Mouse (Mus musculus): ENCODE results near the gene Rab24.

DNA sequence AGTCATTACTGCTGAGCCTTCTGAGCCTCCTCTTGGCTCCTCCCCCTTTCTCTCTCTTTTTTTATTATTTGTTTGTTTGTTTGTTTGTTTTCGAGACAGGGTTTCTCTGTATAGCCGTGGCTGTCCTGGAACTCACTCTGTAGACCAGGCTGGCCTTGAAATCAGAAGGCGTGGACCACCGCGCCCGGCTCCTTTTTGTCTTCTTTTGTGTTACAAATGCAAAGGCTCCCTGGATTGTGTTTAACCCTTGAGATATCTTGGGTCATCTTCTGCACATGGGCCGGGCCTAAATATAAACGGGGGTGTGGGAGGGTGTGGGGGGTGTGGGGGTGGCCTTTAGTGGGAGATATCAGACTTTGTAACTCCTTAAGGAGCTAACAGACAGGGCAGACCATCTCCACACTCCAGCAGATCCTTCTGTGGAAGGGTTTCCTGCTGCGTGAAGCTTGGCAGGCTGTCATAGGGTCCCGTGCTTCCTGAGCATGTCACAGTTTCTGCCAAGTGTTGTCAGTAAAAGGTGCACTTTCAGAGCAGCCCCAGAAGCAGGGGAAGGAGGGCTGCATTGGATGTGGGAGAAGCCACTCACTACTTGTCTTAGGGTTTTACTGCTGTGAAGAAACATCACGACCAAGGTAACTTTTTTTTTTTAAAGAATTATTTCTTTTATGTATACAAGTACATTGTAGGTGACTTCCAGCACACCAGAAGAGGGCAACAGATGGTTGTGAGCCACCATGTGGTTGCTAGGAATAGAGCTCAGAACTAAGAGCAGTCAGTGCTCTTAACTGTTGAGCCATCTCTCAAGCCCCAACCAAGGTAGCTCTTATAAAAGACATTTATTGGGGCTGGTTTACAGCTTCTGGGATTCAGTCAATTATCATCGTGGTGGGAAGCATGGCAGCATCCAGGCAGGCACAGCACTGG lies 16.6 kb upstream of the Rab24 start:
- TF ChIP-seq CTCF (IDR thresholded peaks at IDR 0.05; ENCODE audit: low read depth, low read length) = no peak
- no peak for TF ChIP-seq TAL1 (conservative IDR thresholded peaks at IDR 0.05; ENCODE audit: low read depth, low read length)
